Mouse (Mus musculus): ENCODE results near the gene Kazn. TPM values are rescaled to one million over a fixed set of nuclear protein-coding genes. Genes with fewer than 3 reads are reported as not detected.

Gene Kazn
- polyA plus RNA-seq, 1 experiment = not detected

DNA sequence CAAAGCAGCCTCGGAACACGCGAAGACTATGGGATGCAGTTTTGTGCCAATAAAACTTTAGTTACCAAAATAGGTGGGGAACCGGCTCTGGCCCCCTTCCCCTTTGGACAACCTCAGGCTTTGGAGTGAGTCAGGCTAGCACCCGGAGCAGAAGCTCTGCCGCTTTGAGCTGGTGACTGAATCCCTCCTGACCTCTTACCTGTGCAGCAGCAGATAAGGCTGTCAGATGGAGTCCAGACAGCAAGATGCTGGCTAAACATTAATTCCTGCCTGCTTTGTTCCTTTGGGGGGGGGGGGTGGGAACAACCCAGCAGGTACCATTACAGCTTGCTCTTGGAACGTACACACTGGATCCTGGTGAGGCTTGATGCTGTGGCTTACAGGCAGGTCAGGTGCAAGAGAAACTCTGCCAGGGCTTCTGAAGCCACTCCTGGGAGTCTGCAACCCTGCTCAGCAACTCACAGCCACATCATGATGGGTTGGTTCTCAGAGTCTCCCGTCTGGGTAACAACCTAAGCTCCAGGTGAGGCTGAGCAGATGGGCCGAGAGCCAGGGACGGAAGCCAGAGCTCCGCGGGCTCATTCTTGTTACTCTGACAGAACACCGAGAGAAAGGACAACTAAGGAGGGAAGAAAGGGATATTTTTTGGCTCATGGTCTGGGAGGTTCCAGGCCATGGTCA is 54.2 kb downstream of the Kazn start:
- TF ChIP-seq GATA1 (IDR thresholded peaks at IDR 0.05; ENCODE audit: low read length) = no peak

DNA sequence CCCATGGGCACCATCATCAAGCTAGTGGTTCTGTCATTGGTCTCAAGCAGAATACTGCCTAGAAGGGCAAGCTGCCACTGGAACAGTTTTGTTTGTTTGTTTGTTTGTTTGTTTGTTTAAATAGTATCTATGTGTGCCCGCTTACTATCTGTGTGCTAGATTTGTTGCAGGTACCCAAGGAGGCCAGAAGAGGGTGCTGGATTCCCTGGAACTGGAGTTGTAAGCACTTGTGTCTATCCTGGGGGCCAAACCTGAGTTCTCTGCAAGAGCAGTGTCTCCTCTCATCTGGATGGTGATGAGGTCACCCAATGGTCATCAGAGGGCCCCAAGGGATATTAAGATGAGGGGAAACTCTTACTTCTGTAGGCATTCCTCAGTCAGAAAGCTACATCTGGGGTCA is 55.6 kb downstream of the Kazn start:
- no peak for TF ChIP-seq GATA1 (IDR thresholded peaks at IDR 0.05; ENCODE audit: low read length)

DNA sequence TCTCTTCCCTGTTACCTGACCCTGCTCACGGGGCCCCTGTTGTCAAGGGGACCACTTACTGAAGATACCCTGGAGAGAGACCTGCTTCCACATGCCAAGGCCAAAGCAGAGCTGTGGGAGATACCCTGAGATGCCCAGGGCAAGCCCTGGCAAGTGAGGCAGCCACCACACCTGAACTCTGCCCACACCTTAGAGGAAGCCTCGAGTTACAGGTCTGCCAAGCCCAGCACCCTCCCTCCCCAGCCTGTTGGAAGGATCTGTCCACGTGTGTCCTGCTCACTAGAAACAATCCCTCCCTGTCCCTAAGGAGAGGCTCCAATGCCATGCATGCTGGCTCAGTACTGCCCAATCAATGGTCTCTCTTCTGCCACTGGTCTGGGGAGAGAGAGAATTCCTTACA is 56.2 kb downstream of the Kazn start:
- no peak for TF ChIP-seq GATA1 (IDR thresholded peaks at IDR 0.05; ENCODE audit: low read length)

DNA sequence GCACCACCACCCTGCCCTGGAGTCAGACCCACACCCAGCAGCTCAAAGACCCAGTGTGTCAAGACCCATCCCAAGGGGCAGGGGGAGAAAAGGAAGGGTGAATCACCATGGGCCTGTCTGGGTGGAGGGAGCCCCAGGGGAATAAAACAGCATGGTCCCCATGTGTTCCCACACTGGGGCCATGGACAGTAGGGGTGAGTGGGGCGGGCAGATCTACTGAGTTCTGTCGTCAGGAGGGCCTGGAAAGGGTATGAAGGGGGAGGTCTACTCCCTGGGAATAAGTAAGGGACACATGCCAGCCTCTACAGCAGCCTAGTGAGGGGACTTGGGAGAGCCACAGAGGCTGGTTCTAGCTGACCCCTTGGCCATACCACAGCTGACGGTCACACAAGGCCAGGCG is 57.6 kb downstream of the Kazn start:
- no peak for TF ChIP-seq GATA1 (IDR thresholded peaks at IDR 0.05; ENCODE audit: low read length)

DNA sequence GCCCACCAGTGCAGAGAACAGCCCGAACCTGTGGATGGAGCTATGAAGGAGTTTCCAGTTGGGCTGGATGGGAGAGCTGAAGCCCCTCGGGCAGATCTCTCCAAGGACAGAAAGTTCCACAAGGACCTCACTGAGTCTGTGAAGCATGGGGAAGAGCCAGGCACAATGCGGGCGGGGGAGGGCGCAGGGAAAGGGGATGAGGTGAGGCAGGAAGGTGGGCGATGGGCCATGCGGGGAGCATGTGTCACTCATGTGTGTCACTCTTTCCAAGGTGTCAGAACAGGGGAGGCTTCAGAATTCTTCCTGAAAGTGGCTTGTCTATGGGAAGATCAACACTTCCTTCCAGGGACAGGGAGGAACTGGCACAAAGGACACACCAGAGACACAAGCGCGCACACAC is 58.3 kb downstream of the Kazn start:
- TF ChIP-seq GATA1 (IDR thresholded peaks at IDR 0.05; ENCODE audit: low read length) = no peak

DNA sequence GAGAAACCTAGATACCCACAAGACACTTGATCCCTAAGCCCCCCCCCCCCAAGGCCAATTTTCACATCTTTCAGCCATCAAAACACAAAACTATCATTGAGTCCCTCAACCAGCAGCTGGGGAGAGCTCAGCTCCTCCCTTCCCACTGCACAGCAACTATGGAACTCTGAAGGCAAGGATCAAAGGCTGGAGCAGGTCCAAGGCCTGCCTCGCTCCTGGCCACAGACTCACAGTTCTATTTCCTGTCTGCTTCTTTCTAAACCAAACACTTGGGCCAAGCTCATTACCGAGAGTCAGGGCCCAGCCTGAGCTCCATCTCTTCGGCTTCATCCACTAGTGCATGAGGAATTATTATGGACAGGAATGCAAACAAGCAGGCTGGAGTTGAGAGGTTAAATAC is 58.9 kb downstream of the Kazn start:
- no peak for TF ChIP-seq GATA1 (IDR thresholded peaks at IDR 0.05; ENCODE audit: low read length)

DNA sequence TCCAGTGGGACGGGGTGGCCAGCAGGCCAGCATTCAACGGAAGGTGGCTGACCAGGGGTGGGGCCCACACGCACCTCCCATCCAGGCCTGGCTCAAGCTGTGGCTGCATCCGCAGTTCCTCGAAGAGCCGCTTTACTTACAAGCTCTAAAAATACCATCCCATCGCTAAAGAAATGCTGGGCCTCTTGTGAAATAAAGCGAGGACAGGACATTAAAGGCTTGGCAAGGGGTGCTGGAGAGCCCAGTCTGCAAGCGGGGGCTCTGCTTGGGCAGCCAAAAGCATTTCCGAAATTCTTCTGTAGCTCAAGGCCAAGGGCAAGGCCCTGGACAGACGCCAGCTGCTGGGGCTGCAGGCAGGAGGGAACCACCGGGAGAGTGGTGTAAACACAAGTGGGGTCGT is 59.7 kb downstream of the Kazn start:
- TF ChIP-seq GATA1 (IDR thresholded peaks at IDR 0.05; ENCODE audit: low read length) = no peak

DNA sequence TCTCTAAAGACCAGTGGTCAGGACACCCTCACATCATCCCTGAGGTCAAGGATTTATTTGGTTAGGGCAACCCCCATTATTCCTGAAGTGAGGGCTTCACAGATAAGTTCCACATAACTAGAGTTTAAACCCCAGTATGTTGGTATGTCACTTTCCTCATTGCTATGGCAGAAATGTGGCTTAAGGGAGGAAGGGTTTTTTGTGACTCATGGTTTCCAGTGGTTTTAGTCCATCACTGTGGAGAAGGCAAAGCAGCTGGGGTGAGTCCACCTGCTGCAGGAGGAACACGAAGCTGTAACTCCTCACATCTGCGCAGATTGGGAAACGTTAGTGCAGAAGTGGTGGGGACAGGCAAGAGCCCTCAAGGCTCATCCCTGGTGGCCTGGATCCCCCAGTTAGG is 62.5 kb downstream of the Kazn start:
- TF ChIP-seq GATA1 (IDR thresholded peaks at IDR 0.05; ENCODE audit: low read length) = no peak

DNA sequence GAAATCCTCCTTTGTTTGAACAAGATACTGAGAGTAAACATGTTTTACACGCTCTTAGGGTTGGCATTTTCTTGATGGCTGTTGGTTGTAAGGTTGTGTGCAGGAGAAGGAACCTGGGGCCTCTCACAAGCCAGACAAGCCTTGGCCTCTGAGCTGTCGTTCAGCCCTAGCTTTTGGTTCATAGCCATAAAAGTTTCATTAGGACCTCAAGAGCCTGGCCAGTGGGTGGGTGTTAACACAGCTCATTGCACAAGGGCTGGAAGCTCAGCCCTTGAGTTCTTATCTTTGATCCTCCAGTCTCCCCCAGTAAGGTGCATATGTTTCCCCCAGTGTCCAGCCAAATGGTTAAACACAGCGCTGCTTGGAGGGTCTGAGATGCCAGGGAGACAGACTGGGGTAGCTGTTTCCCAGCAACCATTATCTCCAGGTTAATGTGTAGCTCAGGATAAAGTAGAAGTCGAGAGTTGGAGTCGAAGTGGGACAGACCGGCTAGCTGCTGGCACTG is 65.2 kb downstream of the Kazn start:
- no peak for TF ChIP-seq GATA1 (IDR thresholded peaks at IDR 0.05; ENCODE audit: low read length)

DNA sequence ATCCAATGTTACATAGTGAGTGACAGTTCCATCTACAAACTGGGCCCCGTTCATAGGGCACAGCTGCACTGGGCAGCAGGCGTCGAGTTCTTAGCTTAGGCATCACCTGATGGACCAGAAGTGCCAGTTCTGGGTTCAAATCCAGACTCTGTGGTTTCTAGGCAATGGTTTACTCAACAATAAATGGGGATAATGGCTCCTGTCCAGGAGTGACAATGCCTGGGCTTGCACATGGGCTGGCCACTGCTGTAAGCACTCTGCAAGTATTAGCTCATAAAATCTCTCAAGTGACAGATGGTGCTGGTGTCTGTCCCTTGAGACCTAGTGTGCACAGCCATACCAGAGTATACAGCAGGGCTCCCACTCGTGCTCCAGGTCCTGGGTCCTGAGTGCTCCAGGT is 66.3 kb downstream of the Kazn start:
- no peak for TF ChIP-seq GATA1 (IDR thresholded peaks at IDR 0.05; ENCODE audit: low read length)

DNA sequence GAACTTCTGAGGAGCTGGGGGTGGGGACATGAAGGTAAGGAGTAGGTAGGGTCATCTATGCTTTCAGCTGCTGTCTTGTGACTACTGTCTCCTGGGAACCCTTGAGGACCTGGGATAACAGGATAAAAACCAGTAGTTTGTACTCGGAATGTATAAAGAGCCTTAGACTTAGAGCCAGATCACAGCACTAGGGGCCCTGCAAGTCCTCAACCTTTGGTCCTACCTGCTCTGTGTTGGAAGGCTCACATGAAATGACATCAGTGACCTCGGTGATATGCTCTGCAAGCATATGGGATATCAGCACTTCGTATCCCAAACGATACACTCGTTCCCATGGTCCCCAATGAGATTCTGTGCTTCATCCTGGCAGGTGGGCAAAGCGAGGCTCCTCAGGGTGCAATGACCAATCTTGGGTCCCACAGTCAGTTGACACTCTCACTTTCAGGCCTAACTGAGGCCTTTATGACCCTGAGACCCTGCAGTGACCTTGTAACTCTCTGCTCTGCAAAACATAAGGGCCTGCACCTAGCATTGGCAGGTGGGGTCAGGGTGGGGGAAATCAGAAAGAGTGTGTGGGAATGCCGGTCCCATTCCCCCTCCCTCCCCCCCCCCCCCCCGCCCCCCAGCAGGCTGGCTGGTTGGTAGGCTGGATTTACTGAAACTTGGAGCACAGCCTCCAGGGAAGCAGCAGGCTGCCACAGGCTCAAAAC is 67.3 kb downstream of the Kazn start:
- TF ChIP-seq GATA1 (IDR thresholded peaks at IDR 0.05; ENCODE audit: low read length) = no peak

DNA sequence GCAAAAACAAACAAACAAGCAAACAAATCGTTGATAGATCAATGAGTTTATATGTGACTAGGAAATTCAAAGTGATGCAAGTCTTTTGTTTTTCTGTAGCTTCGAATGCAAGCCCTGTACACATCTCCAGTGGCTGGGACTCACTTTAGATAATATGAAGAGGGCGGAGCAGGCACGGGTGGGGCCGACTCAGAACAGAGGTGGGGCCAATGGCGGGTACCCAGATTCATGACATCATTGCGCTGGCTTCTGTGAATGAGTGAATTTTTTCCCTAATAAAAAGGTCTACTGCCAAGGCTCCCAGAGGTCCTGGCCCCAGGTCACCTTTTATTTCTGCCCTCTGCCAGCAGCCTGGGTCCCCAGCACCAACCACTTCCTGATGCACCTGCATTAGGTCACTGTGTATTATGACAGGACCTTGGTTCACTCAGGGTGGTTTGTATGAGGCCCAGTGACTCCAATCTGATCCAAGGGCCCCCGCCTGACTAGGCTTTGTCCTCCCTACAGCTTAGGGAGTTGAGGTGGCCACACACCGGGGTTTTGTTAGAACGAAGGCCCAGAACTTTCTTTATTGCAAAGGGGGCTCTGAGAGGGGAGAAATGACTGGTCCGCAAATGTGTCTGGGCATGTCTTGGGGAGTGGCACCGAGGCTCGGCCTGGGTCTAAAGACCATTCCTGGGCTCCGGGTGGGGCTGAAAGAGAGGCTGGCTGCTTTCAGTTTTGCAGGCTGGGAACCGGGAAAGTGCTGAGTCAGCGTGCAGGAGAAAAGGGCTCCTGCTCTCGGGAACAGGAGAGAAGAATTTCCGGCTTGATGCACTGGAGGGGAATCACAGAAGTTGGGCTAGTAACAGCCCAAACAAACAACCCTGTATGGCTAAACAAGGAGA is 68.1 kb downstream of the Kazn start:
- no peak for TF ChIP-seq GATA1 (IDR thresholded peaks at IDR 0.05; ENCODE audit: low read length)

DNA sequence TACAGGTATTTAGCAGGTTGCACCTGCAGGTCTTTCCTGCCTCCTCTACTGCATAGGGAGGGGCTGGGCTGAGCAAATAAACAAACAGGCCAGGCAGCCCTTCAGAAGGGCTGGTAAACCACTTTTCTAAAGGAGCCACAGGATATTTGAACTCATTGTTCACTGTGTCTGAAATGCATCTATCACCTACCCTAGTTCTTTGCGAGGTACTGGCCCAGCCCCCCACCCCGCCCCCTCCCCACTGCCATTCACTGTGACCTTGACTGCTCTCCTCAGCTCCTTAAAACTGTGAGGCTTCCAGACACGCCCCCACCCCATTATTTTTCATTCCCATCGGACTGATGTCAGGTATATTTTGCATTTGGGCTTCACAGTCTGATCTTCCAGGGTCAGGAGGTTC is 69.6 kb downstream of the Kazn start:
- TF ChIP-seq GATA1 (IDR thresholded peaks at IDR 0.05; ENCODE audit: low read length) = no peak

DNA sequence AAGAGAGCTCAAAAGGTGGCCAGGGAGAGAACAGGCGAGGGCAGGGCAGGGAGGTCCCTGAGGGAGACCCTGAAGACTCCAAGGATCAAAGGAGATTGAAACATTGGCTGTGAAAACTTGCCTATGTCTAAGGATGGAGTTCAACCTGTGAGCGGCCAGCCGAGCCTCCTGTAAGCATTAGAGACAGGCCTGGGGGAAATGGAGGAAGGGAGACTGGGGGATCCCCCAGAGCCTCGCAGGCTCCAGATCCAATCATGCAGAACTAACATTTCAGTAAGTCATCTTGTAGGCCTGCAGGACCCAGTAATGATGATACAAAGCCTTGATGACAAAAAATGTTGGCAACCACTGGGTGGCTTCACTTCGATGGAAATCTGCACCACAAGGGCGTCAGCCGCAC is 70.8 kb downstream of the Kazn start:
- no peak for TF ChIP-seq GATA1 (IDR thresholded peaks at IDR 0.05; ENCODE audit: low read length)

DNA sequence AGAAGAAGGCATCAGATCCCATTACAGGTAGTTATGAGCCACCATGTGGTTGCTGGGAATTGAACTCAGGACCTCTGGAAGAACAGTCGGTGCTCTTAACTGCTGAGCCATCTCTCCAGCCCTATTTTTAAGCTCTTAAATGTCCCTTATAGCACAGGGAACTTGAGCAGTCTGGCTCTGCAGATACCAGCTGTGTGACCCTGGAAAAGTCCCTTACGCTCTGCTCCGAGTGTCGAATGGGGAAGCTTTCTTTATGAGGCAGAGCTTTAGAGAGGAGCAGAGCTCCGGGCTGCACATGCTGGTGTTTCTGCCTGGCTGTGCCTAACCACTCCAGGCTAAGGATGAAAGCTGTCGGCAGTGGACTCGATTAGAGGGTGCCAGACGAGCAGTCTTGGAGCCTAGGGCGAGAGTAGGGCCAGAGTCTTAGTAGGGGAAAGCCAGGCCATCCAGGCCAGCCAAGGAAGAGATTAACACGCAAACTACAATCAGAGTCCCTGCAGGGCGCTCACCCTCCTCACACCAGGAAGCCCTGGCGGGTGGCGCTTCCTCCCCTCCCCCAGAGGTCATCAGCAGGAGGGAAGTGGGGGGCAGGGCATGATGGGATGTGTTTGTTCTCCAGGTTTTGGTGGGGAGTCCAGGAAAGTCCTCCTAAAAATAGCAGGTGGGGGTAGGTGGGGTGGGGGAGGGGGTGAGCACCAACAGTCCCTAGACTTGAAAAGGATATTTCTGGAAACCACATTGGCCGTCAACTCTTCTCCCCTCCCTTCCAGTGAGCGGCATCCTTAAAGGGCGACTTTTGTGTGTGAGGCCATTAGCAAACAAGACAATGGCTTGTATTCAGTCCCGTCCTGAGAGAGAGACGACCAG is 73.1 kb downstream of the Kazn start:
- no peak for TF ChIP-seq GATA1 (IDR thresholded peaks at IDR 0.05; ENCODE audit: low read length)
